Mouse (Mus musculus) liver, embryonic 11.5 days (tissue): Measurements from ENCODE around the gene Upb1. TPM values are rescaled to one million over a fixed set of nuclear protein-coding genes. Genes with fewer than 3 reads are reported as not detected.
A peak's percentile ranks its signal among the peaks of the same experiment; 100 is the strongest.

Experiments used
- ATAC-seq: fragments of 200-750 bp; cut with Nextera tagmentation; replicated peaks from 2 replicates; pipeline ENCODE4 v1.8.0; 2017; ENCODE audit warnings: moderate number of reproducible peaks, mild to moderate bottlenecking, moderate TSS enrichment, moderate library complexity; ENCODE audit not compliant: low FRiP score
- DNase-seq: peaks from one replicate; pipeline ENCODE4 v3.0.0-alpha.2; 2017; ENCODE audit warnings: low spot score
- H3K27ac ChIP-seq: fragments of 300-500 bp; sonication (generic); 2 replicates; pipeline ENCODE4 v1.5.1; 2014; ENCODE audit warnings: mild to moderate bottlenecking, low read depth, low read length, control low read depth
- H3K27me3 ChIP-seq: fragments of 300-500 bp; sonication (generic); replicated peaks from 2 replicates; pipeline ENCODE4 v1.6.1; 2014; ENCODE audit warnings: low read length, mixed read lengths; ENCODE audit not compliant: control insufficient read depth, insufficient read depth
- H3K36me3 ChIP-seq: fragments of 300-500 bp; sonication (generic); 2 replicates; pipeline ENCODE4 v1.6.1; 2014; ENCODE audit warnings: mild to moderate bottlenecking, low read length, moderate library complexity, mixed read lengths; ENCODE audit not compliant: control insufficient read depth, insufficient read depth
- H3K4me1 ChIP-seq: fragments of 300-500 bp; sonication (generic); replicated peaks from 2 replicates; pipeline ENCODE4 v1.6.1; 2014; ENCODE audit warnings: low read length, mixed read lengths; ENCODE audit not compliant: control insufficient read depth, insufficient read depth
- H3K4me2 ChIP-seq: fragments of 300-500 bp; sonication (generic); 2 replicates; pipeline ENCODE4 v1.6.1; 2014; ENCODE audit warnings: mild to moderate bottlenecking, control low read depth, moderate library complexity
- H3K4me3 ChIP-seq: fragments of 300-500 bp; sonication (generic); 2 replicates; pipeline ENCODE4 v1.5.1; 2014; ENCODE audit warnings: low read depth, low read length, control low read depth
- H3K9ac ChIP-seq: fragments of 300-500 bp; sonication (generic); 2 replicates; pipeline ENCODE4 v1.6.1; 2014; ENCODE audit warnings: low read depth, low read length, control low read depth
- H3K9me3 ChIP-seq: fragments of 300-500 bp; sonication (generic); 2 replicates; pipeline ENCODE4 v1.6.1; 2016; ENCODE audit warnings: low read length, inconsistent platforms, mixed read lengths; ENCODE audit not compliant: control insufficient read depth
- WGBS: fragments of 180-500 bp; shearing (Covaris S2); extraction: QIAGEN DNeasy Blood & Tissue Kit; methylation state at CpG from one replicate; pipeline ENCODE4 v1.1.7; 2014; 5-methylcytosine and 5-hydroxymethylcytosine counted together
- polyA plus RNA-seq: library from polyadenylated mRNA; unstranded; fragments of >200 nt; fragmentation: Nextera tagmentation; extraction: Ambion mirVana; gene quantifications from 2 replicates; pipeline ENCODE4 v1.2.1, GENCODE M21; 2014

Upb1 gene
- polyA plus RNA-seq, 1 experiment from 2014 or later, result 5.5 TPM

- DNase-seq (no peak), ATAC-seq (peak; percentile 58; the same call in 1 of the 2 replicates)
- 80% methylated on average over 27 of the region's 27 CpGs for WGBS
- Histone ChIP-seq H3K36me3 (no peaks in the 10 kb centered on the region), H3K9ac (no peak overlapping the region), H3K27me3 (no peaks in the 10 kb centered on the region), H3K4me2 (no peak overlapping the region), H3K4me1 (no peaks in the 10 kb centered on the region; the same call in 1 of the 2 replicates), H3K27ac (peak overlapping the region; percentile 75), H3K4me3 (no peak overlapping the region), H3K9me3 (no peaks in the 10 kb centered on the region)
Measured at GRCm38 (mm10) chr10:75412114-75413103, 11.5 kb downstream of the Upb1 start.

- H3K4me1 ChIP-seq, result no peaks in the 10 kb centered on the region; the same call in 1 of the 2 replicates
- no peaks in the 10 kb centered on the region for H3K9me3 ChIP-seq
- H3K36me3 ChIP-seq, result no peaks in the 10 kb centered on the region
- H3K9ac ChIP-seq, result no peak overlapping the region
- DNase-seq (no peak), ATAC-seq (no peak)
- no peaks in the 10 kb centered on the region for H3K27me3 ChIP-seq
- no peak overlapping the region for H3K4me3 ChIP-seq
- H3K27ac ChIP-seq, result no peak overlapping the region
- 81% methylated on average over 7 of the region's 7 CpGs for WGBS
- H3K4me2 ChIP-seq, result no peak overlapping the region
Measured at GRCm38 (mm10) chr10:75414925-75415324, 14.0 kb downstream of the Upb1 start.

GRCm38 (mm10) chr10:75417363-75418042 is 16.6 kb downstream of the Upb1 start:
- no peaks in the 10 kb centered on the region for H3K9me3 ChIP-seq
- no peak overlapping the region for H3K27ac ChIP-seq
- DNase-seq (no peak), ATAC-seq (no peak)
- H3K4me3 ChIP-seq, result no peak overlapping the region
- H3K27me3 ChIP-seq, result no peaks in the 10 kb centered on the region
- H3K9ac ChIP-seq, result no peak overlapping the region
- no peaks in the 10 kb centered on the region for H3K36me3 ChIP-seq
- no peak overlapping the region for H3K4me2 ChIP-seq
- WGBS, result 84% methylated on average over 8 of the region's 8 CpGs
- H3K4me1 ChIP-seq, result no peaks in the 10 kb centered on the region; the same call in 1 of the 2 replicates

- Histone ChIP-seq H3K4me2 (no peak overlapping the region), H3K36me3 (no peaks in the 10 kb centered on the region), H3K9ac (no peak overlapping the region), H3K4me3 (no peak overlapping the region), H3K9me3 (no peaks in the 10 kb centered on the region), H3K27me3 (no peaks in the 10 kb centered on the region), H3K27ac (no peak overlapping the region), H3K4me1 (no peaks in the 10 kb centered on the region; the same call in 1 of the 2 replicates)
- 59% methylated on average over 4 of the region's 4 CpGs for WGBS
- DNase-seq (no peak), ATAC-seq (no peak)
Measured at GRCm38 (mm10) chr10:75418747-75419146, 17.8 kb downstream of the Upb1 start.

- no peak for DNase-seq
- WGBS, result 69% methylated on average over 10 of the region's 10 CpGs
- no peak overlapping the region for H3K27ac ChIP-seq
- no peaks in the 10 kb centered on the region for H3K36me3 ChIP-seq
- H3K4me3 ChIP-seq, result no peak overlapping the region
- H3K27me3 ChIP-seq, result no peaks in the 10 kb centered on the region
- no peak overlapping the region for H3K9ac ChIP-seq
- no peak for ATAC-seq
- no peak overlapping the region for H3K4me2 ChIP-seq
- H3K4me1 ChIP-seq, result no peaks in the 10 kb centered on the region; the same call in 1 of the 2 replicates
- H3K9me3 ChIP-seq, result no peaks in the 10 kb centered on the region
Measured at GRCm38 (mm10) chr10:75424498-75424901, 23.6 kb downstream of the Upb1 start.

GRCm38 (mm10) chr10:75428049-75429003 is 27.4 kb downstream of the Upb1 start:
- Histone ChIP-seq H3K4me1 (no peaks in the 10 kb centered on the region), H3K27ac (no peak overlapping the region), H3K4me3 (no peak overlapping the region), H3K27me3 (no peaks in the 10 kb centered on the region), H3K36me3 (no peaks in the 10 kb centered on the region), H3K4me2 (no peak overlapping the region), H3K9ac (no peak overlapping the region), H3K9me3 (no peaks in the 10 kb centered on the region)
- DNase-seq, result no peak
- peak; percentile 26; the same call in 1 of the 2 replicates for ATAC-seq
- 75% methylated on average over 13 of the region's 13 CpGs for WGBS

- peak overlapping the region; percentile 27; the same call in 1 of the 2 replicates for H3K27ac ChIP-seq
- WGBS, result 68% methylated on average over 6 of the region's 6 CpGs
Measured at GRCm38 (mm10) chr10:75429004-75429380, 28.1 kb downstream of the Upb1 start.

More at GRCm38 (mm10) chr10:75429004-75429380, 28.1 kb downstream of the Upb1 start:
- peak; percentile 83 for ATAC-seq
- H3K9ac ChIP-seq, result no peak overlapping the region
- H3K4me3 ChIP-seq, result no peak overlapping the region
- H3K4me1 ChIP-seq, result no peaks in the 10 kb centered on the region
- DNase-seq, result no peak
- H3K27me3 ChIP-seq, result no peaks in the 10 kb centered on the region
- no peaks in the 10 kb centered on the region for H3K36me3 ChIP-seq
- H3K9me3 ChIP-seq, result no peaks in the 10 kb centered on the region
- peak overlapping the region; percentile 18; the same call in 1 of the 2 replicates for H3K4me2 ChIP-seq
